Mouse (Mus musculus) erythroblast, embryonic 14.5 days (primary cell): ENCODE data around the gene Arfip2.

Source experiments
- GATA1 ChIP-seq: IDR thresholded peaks from 2 replicates; pipeline ENCODE4 v1.6.1; 2012; ENCODE audit warnings: low read length, inconsistent platforms, mixed read lengths
- TAL1 ChIP-seq: IDR thresholded peaks from 3 replicates; pipeline ENCODE4 v1.6.1; 2012; ENCODE audit warnings: low read length, inconsistent platforms, mixed read lengths

GRCm38 (mm10) chr7:105602860-105603623, 37.2 kb downstream of the Arfip2 start:
- TF ChIP-seq TAL1: no peak
- no peak for TF ChIP-seq GATA1
